Mouse (Mus musculus) hindbrain, embryonic 13.5 days (tissue): ENCODE measurements around the gene Rnf183. TPM values are rescaled to one million over a fixed set of nuclear protein-coding genes. Genes with fewer than 3 reads are reported as not detected.

Experiments
- ATAC-seq: fragments of 200-750 bp; cut with Nextera tagmentation; 2 replicates; pipeline ENCODE4 v1.8.0; 2017; ENCODE audit warnings: moderate TSS enrichment; ENCODE audit not compliant: low FRiP score
- H3K27ac ChIP-seq: fragments of 300-500 bp; sonication (generic); 2 replicates; pipeline ENCODE4 v1.5.1; 2015; ENCODE audit warnings: inconsistent platforms, mild to moderate bottlenecking, moderate library complexity
- H3K27me3 ChIP-seq: fragments of 300-500 bp; sonication (generic); 2 replicates; pipeline ENCODE4 v1.6.1; 2015; ENCODE audit warnings: mild to moderate bottlenecking, inconsistent platforms
- H3K36me3 ChIP-seq: fragments of 300-500 bp; sonication (generic); 2 replicates; pipeline ENCODE4 v1.6.1; 2015; ENCODE audit warnings: mild to moderate bottlenecking, inconsistent platforms
- H3K4me1 ChIP-seq: fragments of 300-500 bp; sonication (generic); replicated peaks from 2 replicates; pipeline ENCODE4 v1.6.1; 2015; ENCODE audit warnings: inconsistent platforms
- H3K4me2 ChIP-seq: fragments of 300-500 bp; sonication (generic); 2 replicates; pipeline ENCODE4 v1.6.1; 2015; ENCODE audit warnings: inconsistent platforms, mild to moderate bottlenecking, moderate library complexity
- H3K4me3 ChIP-seq: fragments of 300-500 bp; sonication (generic); 2 replicates; pipeline ENCODE4 v1.5.1; 2015; ENCODE audit warnings: mild to moderate bottlenecking, inconsistent platforms
- H3K9ac ChIP-seq: fragments of 300-500 bp; sonication (generic); 2 replicates; pipeline ENCODE4 v1.6.1; 2015; ENCODE audit warnings: mild to moderate bottlenecking, inconsistent platforms
- H3K9me3 ChIP-seq: fragments of 300-500 bp; sonication (generic); 2 replicates; pipeline ENCODE4 v1.6.1; 2016; ENCODE audit warnings: inconsistent platforms
- WGBS: fragments of 180-500 bp; shearing (Covaris S2); methylation state at CpG from one replicate; pipeline ENCODE4 v1.1.7; 2015; 5-methylcytosine and 5-hydroxymethylcytosine counted together
- polyA plus RNA-seq: library from polyadenylated mRNA; unstranded; fragments of >200 nt; fragmentation: Nextera tagmentation; extraction: Ambion mirVana; gene quantifications from 2 replicates; pipeline ENCODE4 v1.2.1, GENCODE M21; 2015

Gene Rnf183
- polyA plus RNA-seq, 1 experiment from 2014 or later: not detected

DNA sequence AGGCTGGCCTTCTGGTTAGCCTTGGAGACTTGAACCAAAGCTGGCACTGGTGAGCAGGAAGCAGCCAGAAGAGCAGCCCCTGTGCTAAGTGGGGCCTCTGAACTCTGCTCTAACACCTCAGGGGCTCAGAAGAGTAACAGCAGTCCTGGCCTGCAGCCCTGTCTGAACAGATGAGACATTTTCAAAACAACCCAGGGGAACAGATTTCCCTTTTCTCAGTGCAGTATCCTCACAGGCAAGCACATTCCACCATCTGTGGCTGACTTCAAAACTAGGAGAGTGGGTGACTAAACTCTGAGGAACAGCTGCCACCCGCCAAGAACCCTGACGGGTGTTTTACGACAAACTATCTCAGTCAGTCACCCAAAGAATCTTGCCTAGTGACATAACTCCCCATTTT is 24.0 kb upstream of the Rnf183 start:
- H3K4me1 ChIP-seq: no peaks in the 10 kb centered on the region
- H3K27ac ChIP-seq: no peak overlapping the region
- H3K9me3 ChIP-seq: no peaks in the 10 kb centered on the region
- no peak for ATAC-seq
- no peaks in the 10 kb centered on the region for H3K27me3 ChIP-seq
- no peak overlapping the region for H3K4me3 ChIP-seq
- no peak overlapping the region for H3K4me2 ChIP-seq
- 86% methylated on average over 3 of the region's 3 CpGs for WGBS
- no peak overlapping the region for H3K9ac ChIP-seq
- peaks cover 25% of the 10 kb centered on the region for H3K36me3 ChIP-seq

GRCm38 (mm10) chr4:62454995-62455394 is 19.9 kb upstream of the Rnf183 start:
- Histone ChIP-seq H3K27ac (no peak overlapping the region), H3K4me3 (no peak overlapping the region), H3K9ac (no peak overlapping the region), H3K9me3 (no peaks in the 10 kb centered on the region), H3K36me3 (peaks cover 7% of the 10 kb centered on the region), H3K4me1 (no peaks in the 10 kb centered on the region), H3K27me3 (no peaks in the 10 kb centered on the region), H3K4me2 (no peak overlapping the region)
- 67% methylated on average over 5 of the region's 5 CpGs for WGBS
- no peak for ATAC-seq

- no peak overlapping the region for H3K4me2 ChIP-seq
- no peak overlapping the region for H3K4me3 ChIP-seq
- ATAC-seq: no peak
- no peaks in the 10 kb centered on the region for H3K4me1 ChIP-seq
- H3K36me3 ChIP-seq: no peaks in the 10 kb centered on the region
- WGBS: 73% methylated on average over 4 of the region's 4 CpGs
- H3K27ac ChIP-seq: no peak overlapping the region
- H3K9ac ChIP-seq: no peak overlapping the region
- no peaks in the 10 kb centered on the region for H3K27me3 ChIP-seq
- H3K9me3 ChIP-seq: no peaks in the 10 kb centered on the region
Observed at GRCm38 (mm10) chr4:62440986-62441385, 5.9 kb upstream of the Rnf183 start.

DNA sequence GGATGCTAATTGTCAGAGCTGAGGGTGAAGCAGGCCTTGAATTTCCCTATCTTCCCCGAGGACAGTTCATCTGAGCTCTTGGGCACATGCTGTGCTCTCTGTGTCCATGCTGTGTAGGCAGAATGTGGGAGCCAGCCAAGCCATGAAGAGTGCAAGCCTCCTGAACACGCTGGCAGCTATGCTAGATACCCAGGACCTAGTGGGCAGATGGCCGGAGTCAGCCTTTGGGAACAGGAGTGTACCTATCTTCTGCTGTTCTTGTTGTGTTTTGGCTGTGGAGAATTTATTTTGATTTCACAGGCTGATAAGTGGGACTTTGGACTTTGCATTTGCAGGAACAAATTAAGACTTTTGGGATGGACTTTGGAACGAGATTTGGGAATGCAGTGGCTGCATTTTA is 5.5 kb upstream of the Rnf183 start:
- ATAC-seq: no peak
- no peaks in the 10 kb centered on the region for H3K36me3 ChIP-seq
- H3K4me2 ChIP-seq: no peak overlapping the region
- H3K9ac ChIP-seq: no peak overlapping the region
- WGBS: 79% methylated on average over 4 of the region's 4 CpGs
- H3K4me1 ChIP-seq: no peaks in the 10 kb centered on the region
- H3K27ac ChIP-seq: no peak overlapping the region
- no peaks in the 10 kb centered on the region for H3K27me3 ChIP-seq
- no peaks in the 10 kb centered on the region for H3K9me3 ChIP-seq
- no peak overlapping the region for H3K4me3 ChIP-seq

DNA sequence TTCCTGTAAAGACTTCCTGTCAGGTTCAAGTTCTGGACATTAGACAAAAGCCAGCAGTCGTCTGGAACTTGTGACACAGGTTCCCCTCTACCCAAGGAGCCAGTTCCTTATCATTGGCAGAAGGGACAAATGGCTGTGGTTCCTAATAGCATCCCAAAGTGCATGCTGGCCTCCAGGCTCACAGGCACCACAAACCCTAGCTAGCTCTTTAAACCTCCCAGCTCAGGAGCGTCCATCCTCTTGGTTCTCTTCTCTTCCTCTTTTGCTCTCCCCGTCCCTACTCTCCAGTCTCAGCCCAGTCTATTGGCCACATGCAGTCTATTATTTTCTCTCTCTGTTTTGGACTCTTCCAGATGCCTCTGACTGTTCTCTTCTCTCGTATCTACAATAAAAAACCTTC is 4.7 kb upstream of the Rnf183 start:
- Histone ChIP-seq H3K9me3 (no peaks in the 10 kb centered on the region), H3K27me3 (no peaks in the 10 kb centered on the region), H3K4me2 (no peak overlapping the region), H3K36me3 (no peaks in the 10 kb centered on the region), H3K4me3 (no peak overlapping the region), H3K4me1 (no peaks in the 10 kb centered on the region), H3K27ac (no peak overlapping the region), H3K9ac (no peak overlapping the region)
- 75% methylated on average over 4 of the region's 4 CpGs for WGBS
- ATAC-seq: no peak

DNA sequence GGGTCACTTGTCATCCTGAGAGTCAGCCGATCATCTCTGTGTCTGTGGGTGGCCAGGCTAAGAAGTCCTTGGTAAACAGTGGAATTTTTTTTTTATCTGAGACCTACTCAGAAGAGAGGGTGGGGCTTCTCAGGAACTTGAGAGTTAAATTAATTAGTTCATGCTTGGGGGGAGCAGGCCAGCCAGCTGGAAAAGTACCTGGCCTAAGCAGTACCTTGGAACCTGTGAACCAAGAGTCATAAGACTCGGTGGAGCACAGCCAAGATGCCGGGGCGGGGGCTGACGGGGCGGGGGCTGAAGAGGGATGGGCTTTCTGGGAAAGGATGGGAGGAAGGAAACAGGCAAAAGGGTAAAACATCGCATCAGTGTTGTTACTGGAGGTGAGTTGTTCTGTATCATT is 2.8 kb upstream of the Rnf183 start:
- H3K9ac ChIP-seq: no peak overlapping the region
- H3K4me1 ChIP-seq: no peaks in the 10 kb centered on the region
- no peak overlapping the region for H3K4me3 ChIP-seq
- no peaks in the 10 kb centered on the region for H3K27me3 ChIP-seq
- H3K27ac ChIP-seq: no peak overlapping the region
- no peaks in the 10 kb centered on the region for H3K9me3 ChIP-seq
- no peak for ATAC-seq
- no peak overlapping the region for H3K4me2 ChIP-seq
- H3K36me3 ChIP-seq: no peaks in the 10 kb centered on the region
- 90% methylated on average over 7 of the region's 7 CpGs for WGBS

DNA sequence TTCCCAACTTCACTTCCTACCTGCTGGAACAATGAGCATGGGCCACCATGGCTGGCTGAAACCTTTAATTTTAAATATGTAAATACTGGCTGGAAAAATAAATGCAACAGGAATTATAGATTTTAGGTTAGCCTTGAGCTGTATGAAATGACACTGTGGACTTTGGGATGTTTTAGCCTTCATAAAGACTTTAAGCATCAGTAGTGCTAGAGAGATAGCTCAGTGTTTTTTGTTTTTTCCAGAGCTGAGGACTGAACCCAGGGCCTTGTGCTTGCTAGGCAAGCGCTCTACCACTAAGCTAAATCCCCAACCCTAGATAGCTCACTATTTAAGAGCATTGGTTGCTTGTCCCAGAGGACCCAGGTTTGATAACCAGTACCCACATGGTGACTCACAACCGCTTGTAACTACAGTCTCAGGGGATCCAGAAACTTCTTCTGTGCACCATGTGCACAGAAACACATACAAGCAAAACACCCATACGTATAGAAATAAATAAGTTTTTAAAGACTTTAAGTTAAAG is 2.3 kb upstream of the Rnf183 start:
- Histone ChIP-seq H3K27ac (no peak overlapping the region), H3K4me1 (no peaks in the 10 kb centered on the region), H3K4me3 (no peak overlapping the region), H3K36me3 (no peaks in the 10 kb centered on the region), H3K9ac (no peak overlapping the region), H3K9me3 (no peaks in the 10 kb centered on the region), H3K4me2 (no peak overlapping the region), H3K27me3 (no peaks in the 10 kb centered on the region)
- 88% methylated on average over 3 of the region's 3 CpGs for WGBS
- ATAC-seq: no peak

GRCm38 (mm10) chr4:62433939-62434870 is 847 bp downstream of the Rnf183 start:
- Histone ChIP-seq H3K27ac (no peak overlapping the region), H3K36me3 (no peaks in the 10 kb centered on the region), H3K9ac (no peak overlapping the region), H3K4me1 (no peaks in the 10 kb centered on the region), H3K4me2 (no peak overlapping the region), H3K27me3 (no peaks in the 10 kb centered on the region), H3K4me3 (no peak overlapping the region), H3K9me3 (no peaks in the 10 kb centered on the region)
- WGBS: 77% methylated on average over 7 of the region's 7 CpGs
- ATAC-seq: no peak

DNA sequence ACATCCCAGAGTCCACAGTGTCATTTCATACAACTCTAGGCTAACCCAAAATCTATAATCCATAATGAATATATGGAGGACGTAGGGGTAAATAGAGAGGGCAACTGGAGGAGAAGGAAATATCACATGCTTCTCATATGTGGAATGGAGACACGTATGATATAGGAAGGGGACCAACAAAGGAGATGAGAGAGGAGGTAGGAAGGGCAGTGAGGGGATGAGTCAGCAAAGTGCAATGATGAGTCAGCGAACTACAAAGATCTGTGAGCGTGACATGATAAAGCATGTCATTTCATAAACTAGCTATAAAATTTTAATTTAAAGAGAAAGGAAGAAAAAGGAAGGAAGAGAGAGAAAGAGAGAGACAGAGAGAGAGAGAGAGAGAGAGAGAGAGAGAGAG is 3.5 kb downstream of the Rnf183 start:
- no peak overlapping the region for H3K9ac ChIP-seq
- no peak overlapping the region for H3K4me2 ChIP-seq
- H3K4me1 ChIP-seq: no peaks in the 10 kb centered on the region
- H3K9me3 ChIP-seq: no peaks in the 10 kb centered on the region
- ATAC-seq: no peak
- no peak overlapping the region for H3K27ac ChIP-seq
- WGBS: 88% methylated on average over 4 of the region's 4 CpGs
- H3K36me3 ChIP-seq: peaks cover 3% of the 10 kb centered on the region; the same call in 1 of the 2 replicates
- H3K4me3 ChIP-seq: no peak overlapping the region
- H3K27me3 ChIP-seq: no peaks in the 10 kb centered on the region

GRCm38 (mm10) chr4:62430678-62431077 is 4.4 kb downstream of the Rnf183 start:
- no peak overlapping the region for H3K27ac ChIP-seq
- H3K4me2 ChIP-seq: no peak overlapping the region
- H3K9ac ChIP-seq: no peak overlapping the region
- no peaks in the 10 kb centered on the region for H3K4me1 ChIP-seq
- peaks cover 8% of the 10 kb centered on the region for H3K36me3 ChIP-seq
- ATAC-seq: no peak
- H3K9me3 ChIP-seq: no peaks in the 10 kb centered on the region
- H3K4me3 ChIP-seq: no peak overlapping the region
- H3K27me3 ChIP-seq: no peaks in the 10 kb centered on the region

DNA sequence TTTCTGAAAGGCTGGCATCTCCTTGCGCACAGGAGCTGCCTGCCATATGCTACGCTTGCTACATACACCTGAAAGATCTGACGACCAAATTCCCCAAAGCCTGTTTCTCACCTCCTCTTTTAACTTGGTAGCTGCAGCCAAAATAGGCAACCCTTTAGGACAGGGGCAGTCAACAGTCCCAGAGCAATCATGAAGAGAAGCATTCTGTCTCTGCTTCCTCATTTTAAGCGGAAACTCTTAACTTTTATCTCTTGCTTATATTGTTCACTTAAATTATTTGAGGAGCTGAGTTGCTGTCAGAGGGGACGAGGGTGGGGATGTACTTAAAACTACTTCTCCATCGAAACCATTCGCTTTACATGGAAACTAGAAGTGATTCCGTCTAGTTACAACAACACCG is 5.4 kb downstream of the Rnf183 start:
- Histone ChIP-seq H3K9ac (no peak overlapping the region), H3K9me3 (no peaks in the 10 kb centered on the region), H3K4me1 (no peaks in the 10 kb centered on the region), H3K27me3 (no peaks in the 10 kb centered on the region), H3K36me3 (peaks cover 19% of the 10 kb centered on the region), H3K4me2 (no peak overlapping the region), H3K4me3 (no peak overlapping the region), H3K27ac (no peak overlapping the region)
- 91% methylated on average over 9 of the region's 9 CpGs for WGBS
- no peak for ATAC-seq

GRCm38 (mm10) chr4:62427978-62428758 is 6.9 kb downstream of the Rnf183 start:
- Histone ChIP-seq H3K9ac (no peak overlapping the region), H3K4me2 (no peak overlapping the region), H3K4me3 (no peak overlapping the region), H3K4me1 (no peaks in the 10 kb centered on the region), H3K27me3 (no peaks in the 10 kb centered on the region), H3K36me3 (peaks cover 30% of the 10 kb centered on the region), H3K9me3 (no peaks in the 10 kb centered on the region), H3K27ac (no peak overlapping the region)
- ATAC-seq: 0 out of 2 replicates have a peak, but pooled peaks have one; percentile 36
- 83% methylated on average over 17 of the region's 17 CpGs for WGBS
